Mouse (Mus musculus) right cerebral cortex, postnatal 4 days (tissue): ENCODE results near the gene C8g.

Source experiments
- DNase-seq: peaks from one replicate; pipeline ENCODE4 v3.0.0-alpha.2; 2022

The C8g gene

DNA sequence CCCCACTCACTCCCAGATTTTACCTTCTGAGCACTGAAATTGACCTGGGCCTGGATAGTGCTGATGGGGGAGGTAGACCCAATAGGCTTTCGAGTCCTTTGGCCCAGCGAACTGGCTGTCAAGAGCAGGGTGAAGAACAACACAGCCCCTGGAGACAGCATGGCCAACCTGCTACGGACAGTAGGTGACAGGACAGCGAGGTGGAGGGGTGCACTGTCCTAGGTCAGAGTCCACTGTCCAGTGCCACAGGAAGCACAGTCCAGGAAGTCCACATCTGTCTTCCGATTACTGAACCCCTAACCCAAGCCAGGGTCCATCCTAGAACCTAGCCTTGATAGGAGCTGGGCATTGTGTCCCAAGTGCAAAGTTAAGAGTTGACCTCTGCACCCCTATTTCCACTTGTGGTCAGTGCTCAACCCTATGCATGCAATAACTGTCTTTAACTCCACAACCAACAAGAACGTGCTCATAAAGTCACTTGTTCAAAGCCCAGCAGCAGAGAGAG, 1.4 kb downstream of the C8g start:
- DNase-seq, result no peak

DNA sequence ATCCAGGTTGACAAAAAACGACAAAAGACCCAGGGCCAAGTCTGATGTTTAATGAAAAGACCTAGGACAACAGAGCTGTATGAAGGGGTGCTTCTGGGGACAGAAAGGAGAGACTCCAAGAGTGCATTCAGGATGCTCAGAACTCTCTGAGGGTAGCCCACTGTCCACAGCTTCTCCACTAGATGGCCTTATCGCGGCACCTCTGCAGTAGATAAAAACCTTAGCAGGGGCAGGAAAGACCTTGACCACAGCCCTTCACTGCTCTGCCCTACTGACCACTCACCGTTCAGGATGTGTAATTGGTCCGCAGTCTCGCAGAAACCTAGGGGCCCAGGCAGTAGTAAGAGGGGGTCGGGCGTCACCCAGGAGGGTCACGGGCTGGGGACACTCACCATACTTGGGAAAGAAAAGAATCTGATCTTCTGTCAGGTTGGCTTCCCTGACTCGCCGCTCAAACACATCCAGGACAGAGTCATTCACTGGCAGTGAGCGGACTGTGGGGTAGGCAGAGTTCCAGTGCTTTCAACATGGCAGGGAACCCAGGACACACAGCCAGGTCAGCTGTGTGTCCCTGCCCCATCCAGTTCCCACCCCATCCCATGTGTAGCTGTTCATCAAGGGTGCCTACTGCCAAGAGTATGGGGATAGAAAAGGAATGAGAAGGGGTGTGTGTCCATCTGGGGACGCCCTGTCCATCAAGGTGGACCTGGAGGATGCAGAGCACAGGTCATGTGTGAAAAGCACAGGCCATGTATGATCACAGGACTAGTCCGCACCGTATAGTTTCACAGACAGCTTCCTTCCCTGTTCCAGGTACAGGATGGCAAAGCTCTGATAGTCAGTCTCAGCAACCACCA, 2.7 kb downstream of the C8g start:
- DNase-seq, result no peak

DNA sequence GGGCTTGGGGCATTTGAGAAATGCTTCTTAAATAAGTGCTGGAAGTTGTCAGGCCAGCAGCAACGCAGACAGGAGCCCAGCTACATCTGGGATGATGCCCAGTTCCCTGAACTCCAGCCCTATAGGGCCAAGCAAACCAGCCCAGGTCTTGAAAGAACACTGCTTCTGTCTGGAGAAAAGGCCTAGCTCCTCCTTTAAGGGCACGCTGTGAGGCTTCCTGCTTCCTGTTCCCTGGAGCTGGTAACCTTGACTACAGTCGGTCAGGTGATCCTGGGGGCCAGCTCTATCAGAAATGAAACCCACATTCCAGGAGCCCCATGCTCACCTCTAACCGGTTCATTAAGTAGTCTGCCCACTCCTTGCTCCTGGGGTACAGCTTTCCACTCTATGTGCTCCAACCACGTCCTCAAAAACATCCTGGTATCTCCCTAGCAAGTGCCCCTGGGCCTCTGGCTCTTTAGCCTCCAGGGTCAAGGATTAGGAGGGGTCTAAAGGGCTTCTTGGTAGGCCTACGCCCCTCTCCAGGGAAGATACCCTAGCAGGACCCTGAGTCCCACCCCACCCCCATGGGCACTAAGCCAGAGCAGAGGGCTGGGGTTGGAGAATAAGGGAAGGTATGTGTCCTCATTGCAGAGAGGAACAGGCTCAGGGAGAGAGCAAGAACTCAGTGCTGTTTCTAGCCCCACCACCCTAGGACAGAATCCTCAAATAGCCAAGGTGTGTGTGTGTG, 3.5 kb downstream of the C8g start:
- DNase-seq, result no peak

DNA sequence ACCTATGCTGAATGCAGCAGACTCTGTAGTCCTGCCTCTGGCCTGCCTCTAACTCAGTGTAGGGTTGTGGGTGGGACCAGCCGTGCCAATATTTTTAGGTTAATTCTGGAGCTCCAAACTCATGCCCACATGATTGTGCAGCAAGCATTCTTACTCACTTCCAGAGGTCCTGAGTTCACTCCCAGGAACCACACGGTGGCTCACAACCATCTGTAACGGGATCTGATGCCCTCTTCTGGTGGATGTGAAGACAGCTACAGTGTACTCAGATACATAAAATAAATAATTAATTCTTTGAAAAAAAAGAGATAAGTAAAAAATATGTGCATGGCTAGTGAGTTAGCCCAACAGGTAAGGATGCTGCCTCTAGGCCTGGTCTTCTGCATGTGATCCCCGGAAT, 5.1 kb downstream of the C8g start:
- DNase-seq, result no peak

DNA sequence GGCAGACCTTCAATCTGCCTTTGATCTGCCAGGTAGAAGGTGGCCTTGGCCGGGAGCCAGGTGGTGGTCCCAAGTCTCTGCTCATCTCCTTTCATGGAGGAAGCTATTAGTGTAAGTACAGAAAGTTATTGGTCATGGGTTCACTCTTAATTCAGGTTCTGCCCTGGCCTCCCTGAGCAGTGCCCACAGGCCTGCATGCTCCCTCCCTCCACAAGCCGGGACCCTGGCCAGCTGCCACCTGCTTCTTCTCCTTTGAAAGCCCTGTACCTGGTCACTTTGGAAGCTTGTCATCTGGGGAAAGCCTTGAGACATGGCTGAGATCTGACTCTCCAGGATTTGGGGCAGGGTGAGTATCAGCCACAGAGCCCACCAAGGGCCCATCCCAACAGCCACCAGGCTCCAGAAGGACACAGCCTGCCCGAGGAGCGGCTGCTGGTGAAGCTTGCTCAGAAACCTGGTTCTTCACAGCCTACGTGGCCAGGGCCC, 8.0 kb downstream of the C8g start, which contains the start of gene Lcn12:
Gene Lcn12 (minus strand): TSS at position 436 of the 486 bp plus-strand sequence.
- no peak for DNase-seq

DNA sequence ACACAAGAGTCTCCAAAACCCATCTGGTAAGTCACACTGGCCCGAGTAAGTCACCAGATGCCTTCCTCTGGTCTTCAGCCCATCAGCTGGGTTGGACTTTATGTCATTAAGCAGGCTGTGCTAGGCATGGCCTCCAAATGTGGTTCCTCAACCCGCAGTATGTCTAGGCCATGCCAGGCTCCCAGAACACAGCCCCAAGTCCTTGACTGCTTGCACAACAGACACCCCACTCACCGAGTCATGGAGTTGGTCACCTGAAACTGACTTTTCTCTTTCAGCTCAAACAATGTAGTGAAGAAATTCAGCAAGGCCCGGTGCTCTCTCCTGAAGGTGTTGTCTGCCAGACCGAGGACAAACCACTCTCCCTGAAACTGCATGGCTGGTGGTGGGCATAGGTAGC, 8.5 kb downstream of the C8g start:
- no peak for DNase-seq

DNA sequence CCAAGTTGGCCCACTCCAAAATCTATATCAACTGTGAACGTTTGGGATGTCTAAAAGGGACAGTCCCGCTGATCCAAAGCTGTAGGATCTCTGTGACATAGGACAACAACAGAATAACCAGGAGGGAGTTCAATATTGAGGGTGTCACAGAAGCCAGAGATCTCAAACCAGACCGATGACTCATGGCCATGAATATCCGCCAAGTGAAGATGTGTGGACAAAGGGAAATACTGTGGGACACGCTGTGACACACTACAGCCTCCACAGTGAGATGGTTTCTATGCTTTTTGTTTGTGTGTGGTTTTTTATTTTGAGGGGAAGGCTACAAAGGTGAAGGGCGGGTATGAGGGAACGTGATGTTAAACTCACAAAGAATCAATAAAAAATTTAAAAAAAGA, 12.8 kb downstream of the C8g start:
- no peak for DNase-seq

DNA sequence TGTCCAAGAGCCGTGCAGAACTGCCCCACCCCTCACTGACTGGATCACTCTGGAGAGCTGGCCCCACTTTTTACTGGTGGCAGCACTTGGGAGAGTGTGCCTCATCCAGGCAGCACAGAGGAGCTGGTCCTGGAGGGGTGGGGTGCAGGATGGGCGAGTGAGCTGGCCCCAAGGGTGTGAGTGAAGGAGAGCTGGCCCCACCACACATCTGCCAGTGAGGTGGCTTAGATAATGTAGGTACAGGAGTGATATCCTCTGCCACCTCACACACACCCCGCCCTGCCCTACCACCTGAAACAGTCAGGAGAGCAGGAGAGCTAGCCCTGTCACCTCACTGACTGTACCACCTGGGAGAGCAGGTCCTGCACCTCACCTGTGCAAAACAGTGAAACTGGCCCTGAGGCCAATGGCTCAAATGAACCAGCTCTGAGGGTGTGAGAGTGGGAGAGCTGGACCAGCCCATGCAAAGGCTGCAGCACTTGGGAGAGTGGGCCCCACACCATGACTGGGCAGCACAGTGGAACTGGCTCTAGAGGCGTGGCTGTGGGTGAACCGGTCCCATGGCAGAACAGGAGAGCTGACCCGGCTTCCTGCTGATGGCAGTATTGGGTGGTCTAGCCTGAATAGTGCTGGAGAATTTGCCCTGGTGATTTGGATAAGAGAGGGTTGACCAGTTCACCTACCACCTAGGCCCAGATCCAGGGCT, 13.4 kb downstream of the C8g start:
- DNase-seq, result no peak

DNA sequence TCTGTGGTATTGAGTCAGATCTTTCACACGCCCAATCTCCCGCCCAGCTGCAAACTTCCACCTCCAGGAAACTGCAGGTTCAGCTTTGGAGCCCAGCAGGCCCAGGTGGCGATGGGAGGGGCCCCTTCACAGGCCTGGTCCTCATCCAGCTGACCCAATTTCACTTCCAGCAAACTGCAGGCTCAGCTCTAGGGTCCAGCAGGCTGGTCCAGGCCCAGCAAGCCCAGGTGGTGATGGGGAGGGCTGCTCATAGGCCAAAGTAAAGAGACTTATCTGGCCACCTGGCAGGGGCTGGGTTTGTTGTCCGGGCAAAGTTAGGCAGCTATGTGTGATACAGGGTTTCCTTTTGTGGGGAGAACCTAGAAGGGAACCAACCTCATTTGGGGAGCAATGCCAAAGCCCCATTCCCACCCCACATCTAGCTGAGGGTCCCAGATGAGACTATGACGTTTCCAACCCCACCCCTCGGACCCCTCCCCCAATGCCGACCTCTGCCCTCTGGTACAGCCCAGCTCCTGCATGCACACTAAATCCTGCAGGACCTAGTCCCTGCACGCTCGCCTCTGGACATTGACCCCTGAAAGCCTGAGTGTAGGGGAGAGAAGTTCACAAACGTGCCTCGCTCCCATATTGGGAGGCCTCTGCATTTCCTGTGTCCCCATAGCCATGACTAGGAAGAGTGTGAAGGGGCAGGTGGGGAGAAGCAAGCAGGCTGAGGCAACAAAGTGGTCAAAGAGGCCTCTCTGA, 16.4 kb downstream of the C8g start:
- no peak for DNase-seq

DNA sequence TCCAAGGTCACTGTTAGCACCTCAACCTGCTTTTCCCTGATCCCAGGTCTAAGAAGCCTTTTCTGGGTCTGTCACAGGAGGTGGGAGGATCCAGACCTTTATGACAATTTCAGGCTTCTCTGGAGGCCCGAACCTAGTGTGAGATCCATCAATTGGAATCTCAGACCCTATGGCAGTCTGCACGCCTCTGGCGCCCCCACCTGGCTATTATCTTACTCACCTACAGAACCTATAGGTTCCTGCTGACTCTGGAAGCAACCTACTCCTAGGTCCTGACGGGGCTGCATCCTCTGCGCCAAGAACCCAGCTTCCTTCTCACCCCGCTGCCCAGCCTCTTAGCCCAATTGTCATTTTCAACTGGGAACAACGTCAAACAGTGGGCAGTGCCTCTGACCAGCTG, 18.6 kb downstream of the C8g start:
- no peak for DNase-seq

DNA sequence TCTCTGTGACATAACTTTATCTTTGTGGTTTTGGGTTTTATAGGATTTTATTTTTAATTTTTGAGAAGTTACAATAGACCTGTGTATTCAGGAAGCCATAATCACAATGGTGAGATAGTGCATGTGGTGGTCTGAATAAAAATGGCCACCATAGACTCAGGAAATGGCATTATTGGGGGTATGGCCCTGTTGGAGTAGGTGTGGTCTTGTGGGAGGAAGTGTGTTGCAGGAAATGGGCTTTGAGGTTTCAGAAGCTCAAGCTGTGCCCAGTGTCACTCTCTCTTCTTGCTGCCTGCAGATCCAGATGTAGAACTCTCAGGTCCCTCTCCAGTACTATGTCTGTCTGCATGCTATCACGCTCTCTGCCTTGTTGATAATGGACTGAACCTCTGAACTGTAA, 21.0 kb downstream of the C8g start:
- no peak for DNase-seq

DNA sequence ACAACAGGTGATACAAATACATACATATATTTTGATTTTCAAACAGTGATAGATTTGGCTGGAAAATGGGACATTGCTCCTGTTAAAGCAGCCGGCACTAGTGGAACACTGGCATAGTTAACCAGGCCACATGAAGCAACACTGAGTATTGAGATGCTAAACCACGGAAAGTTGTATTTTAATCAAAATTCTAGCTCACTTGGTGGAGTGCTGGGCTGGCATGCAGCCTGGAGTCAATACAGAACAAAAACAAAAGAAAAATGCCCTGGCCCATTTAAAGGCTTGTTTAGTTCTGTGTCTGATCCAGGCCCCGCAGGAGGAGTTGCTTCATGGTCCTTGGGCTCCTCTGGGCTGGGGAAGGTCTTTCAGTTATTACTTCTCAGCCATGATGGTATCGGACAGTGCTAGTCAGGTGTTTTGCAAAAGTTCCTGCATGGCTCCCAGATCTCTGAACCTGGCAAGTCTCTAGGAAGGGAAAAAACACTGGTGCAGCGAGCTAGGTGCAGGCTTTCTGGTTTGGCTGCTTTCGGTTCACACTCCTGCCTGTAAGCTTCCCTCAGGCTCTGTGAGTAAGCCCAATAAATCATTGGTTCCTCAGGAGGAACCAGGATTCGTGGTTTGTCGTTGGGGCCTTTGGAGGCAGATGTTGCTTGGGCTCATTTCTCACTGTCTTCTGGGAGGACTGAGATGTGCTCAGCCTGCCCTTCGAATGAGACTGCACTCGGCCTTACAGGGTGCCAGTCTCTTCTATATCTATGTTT, 21.8 kb downstream of the C8g start:
- no peak for DNase-seq

DNA sequence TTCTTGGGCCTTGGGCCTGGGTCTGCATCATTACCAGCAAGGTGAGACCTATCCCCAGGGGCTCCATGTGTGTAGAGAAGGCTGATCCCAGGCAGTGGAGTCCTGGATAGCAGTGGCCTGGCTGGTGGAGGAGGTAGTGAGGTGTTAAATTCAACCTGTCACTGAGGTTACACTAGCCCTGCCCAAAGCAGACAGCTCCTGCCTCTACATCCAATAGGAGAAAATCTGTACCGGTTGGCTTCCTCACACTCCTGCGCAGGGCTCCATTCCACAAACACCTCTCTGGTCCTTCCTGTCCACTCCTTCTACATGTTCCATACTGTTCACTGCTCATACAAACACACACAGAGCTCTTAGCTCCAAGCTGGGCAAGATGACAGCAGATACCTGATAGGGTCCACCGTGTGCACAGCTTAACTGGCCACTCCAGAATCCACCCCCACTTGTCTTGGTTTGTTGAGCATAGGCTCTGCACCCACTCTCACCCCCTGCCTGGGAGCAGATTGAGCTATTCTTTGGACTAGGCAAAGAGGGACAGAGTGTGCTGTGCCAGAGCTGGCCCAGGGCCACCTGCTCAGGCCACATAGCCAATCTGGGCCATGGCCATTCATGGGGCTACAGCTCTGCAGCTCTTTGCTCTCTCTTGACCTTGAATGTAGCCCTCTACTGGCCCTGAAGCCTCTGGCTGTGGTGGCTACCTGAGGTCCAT, 23.4 kb downstream of the C8g start:
- DNase-seq, result no peak

DNA sequence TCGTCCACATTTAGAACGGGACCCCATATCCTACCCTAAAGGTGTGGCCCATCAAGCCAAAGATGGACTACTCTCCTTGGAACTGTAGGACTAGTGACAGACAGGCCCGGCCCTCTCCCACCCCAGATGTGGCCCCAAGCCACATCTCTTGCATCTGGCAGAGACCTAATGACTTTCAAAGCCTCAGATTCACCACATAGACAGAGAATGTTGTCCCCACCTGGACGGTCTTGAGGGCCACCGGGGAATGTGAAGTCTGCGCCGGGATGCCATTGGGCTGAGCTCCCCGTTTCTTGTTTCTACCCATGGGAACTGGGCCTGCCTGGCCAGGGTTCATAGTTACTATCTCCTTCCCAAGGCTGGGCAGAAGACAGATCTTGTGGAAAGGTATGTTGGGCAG, 24.0 kb downstream of the C8g start:
- no peak for DNase-seq

DNA sequence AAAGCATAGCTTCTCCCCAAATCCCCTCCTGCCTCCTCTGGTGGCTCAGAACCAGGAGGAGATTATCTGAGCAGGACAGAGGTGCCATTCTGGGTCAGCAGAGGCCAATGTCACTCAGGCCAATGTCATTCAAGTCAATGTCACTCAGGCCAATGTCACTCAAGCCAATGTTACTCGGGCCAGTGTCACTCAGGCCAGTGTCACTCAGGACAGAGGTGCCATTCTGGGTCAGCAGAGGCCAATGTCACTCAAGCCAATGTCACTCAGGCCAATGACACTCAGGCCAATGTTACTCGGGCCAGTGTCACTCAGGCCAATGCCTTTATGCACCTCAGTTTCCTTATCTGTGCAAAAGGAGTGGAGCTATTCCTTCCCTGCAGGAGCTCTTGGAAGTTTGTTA, 29.0 kb downstream of the C8g start:
- no peak for DNase-seq

DNA sequence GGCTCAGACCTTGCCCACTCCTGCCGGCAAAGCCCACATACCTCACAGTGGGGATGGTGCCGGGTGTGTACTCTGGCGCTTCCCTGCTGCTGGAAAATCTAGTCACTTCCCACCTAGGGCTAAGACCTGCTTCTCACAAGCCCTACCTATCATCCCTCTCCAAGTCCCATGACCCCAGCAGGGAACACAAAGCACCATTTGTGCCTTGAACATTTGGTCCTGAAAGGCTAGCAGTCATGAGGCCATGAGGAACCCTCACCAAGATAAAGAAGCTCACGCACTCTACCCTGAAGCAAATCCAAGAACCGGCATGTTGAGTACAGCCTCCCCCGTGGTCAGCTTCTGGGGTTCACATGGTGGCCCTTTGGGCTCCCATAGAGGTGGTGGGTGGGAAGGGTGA, 31.6 kb downstream of the C8g start, which contains the start of gene Ptgds:
Gene Ptgds (minus strand): TSS at position 78 of the 400 bp plus-strand sequence.
- DNase-seq, result no peak

DNA sequence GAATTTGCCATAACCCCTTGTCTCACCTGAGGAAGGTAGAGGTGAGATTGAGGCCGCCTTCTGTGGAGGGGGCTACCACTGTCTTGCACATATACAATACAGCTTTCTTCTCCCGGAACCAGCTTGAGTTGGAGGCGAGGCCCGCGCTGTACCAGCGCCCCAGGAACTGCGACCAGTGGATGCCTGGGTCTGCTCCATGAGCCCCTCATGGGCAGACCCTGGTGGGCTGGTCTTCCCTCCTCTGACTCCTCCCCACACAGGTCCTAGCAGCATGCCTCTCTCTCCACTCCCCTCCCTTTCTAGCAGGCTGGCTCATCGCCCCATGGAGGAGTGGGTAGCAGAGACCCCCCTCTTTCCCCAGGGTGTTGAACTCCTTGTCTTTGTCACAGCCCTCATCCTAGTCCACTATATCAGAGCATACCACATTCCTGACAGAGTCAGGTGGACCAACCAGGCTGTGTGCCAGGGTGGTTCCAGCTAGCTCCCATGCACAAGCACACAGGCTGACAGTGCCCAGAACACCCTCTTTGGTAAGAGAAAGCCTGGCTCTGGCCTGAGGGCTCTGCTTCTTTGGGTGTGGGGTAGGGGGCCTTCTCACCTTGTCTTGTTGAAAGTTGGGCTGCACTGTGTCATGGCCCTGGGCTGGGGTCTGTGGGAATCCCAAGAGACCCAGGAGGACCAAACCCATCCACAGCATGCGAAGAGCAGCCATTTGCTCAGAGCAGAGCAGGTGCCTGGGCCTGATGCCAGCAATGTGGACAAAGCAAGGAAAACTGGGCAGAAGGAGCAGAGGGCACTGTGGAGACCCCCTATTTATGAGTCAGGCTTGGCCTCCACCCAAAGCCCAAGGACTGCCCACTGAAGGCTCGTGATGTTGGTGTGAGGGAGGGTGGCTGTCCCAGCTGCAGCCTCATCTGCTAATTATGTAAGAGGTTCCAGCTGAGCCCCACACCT, 32.3 kb downstream of the C8g start:
- peak; percentile 65 for DNase-seq

DNA sequence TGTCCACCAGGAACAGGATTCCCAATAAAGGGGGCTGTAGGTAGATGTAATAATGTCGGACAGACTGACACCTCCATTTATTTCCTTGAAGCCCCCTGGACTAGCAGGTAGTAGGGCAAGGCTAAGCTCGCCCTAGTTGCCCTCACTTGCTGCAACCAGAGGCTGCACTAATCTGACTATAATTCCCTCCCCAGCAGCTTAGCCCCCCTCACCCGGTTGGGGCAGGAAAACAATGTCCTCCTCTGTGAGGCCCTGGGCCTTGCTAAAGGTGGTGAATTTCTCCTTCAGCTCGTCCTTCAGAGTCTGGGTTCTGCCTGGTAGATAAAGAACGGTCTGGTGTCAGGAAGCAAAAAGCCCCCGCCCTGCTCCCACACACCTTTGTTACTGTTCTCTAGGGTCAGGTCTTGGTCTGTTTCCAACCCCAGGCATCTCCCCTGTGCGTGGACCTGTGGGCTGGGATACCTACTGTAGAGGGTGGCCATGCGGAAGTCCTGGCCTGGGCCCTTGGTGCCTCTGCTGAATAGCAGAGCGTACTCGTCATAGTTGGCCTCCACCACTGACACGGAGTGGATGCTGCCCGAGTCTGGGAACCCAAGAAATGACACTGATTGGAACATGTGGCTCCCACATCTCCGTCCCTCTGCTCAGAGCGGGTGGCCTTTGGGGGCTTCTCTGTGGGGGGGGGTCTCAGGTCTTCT, 33.8 kb downstream of the C8g start:
- no peak for DNase-seq
